In genomic region chr6:53573711-53574065, GRCm38 (mm10) we compare ENCODE assay signal across 8 mouse cellular contexts.
DNase-seq lines count a peak whose midpoint lies in the region; ATAC-seq lines count a peak whose summit lies in the region.

No protein-coding gene starts in this region.

- H3K4me2 ChIP-seq in kidney, embryonic 16.5 days (replicated peaks; ENCODE audit: low read depth, low read length): peak overlapping the region; percentile 62
- H3K4me2 ChIP-seq in embryonic facial prominence, embryonic 11.5 days (ENCODE audit: low read depth, low read length): peak overlapping the region; percentile 43
- peak overlapping the region; percentile 58 for H3K4me2 ChIP-seq in intestine, embryonic 15.5 days (replicated peaks)
- peak overlapping the region; percentile 37 for H3K4me2 ChIP-seq in neural tube, embryonic 14.5 days (ENCODE audit: low read depth, low read length)

- no peaks in the 10 kb centered on the region for H3K9me3 ChIP-seq in kidney, embryonic 16.5 days (ENCODE audit: low read length)
- H3K9me3 ChIP-seq in embryonic facial prominence, embryonic 11.5 days (replicated peaks; ENCODE audit: control insufficient read depth, low read length): no peaks in the 10 kb centered on the region
- H3K9me3 ChIP-seq in intestine, embryonic 15.5 days: no peaks in the 10 kb centered on the region
- H3K9me3 ChIP-seq in neural tube, embryonic 14.5 days (ENCODE audit: control insufficient read depth, low read length): no peaks in the 10 kb centered on the region

- no peak for ATAC-seq in kidney, embryonic 16.5 days (ENCODE audit: low FRiP score, low TSS enrichment)
- ATAC-seq in embryonic facial prominence, embryonic 11.5 days (replicated peaks; ENCODE audit: insufficient number of reproducible peaks, low FRiP score, low TSS enrichment, low read depth): no peak; the same call in 1 of the 2 replicates
- ATAC-seq in intestine, embryonic 15.5 days: 0 out of 2 replicates have a peak, but pooled peaks have one; percentile 41
- no peak; the same call in 1 of the 2 replicates for ATAC-seq in neural tube, embryonic 14.5 days (ENCODE audit: low read depth)

- H3K27ac ChIP-seq in kidney, embryonic 16.5 days (ENCODE audit: low read length): no peak overlapping the region
- peak overlapping the region; percentile 80 for H3K27ac ChIP-seq in embryonic facial prominence, embryonic 11.5 days (replicated peaks; ENCODE audit: low read depth, low read length)
- no peak overlapping the region for H3K27ac ChIP-seq in intestine, embryonic 15.5 days
- H3K27ac ChIP-seq in neural tube, embryonic 14.5 days (ENCODE audit: low read depth, low read length): no peak overlapping the region; the same call in 1 of the 2 replicates

- H3K27me3 ChIP-seq in kidney, embryonic 16.5 days (ENCODE audit: insufficient read depth, low read length): peaks cover 3% of the 10 kb centered on the region
- no peaks in the 10 kb centered on the region for H3K27me3 ChIP-seq in embryonic facial prominence, embryonic 11.5 days (ENCODE audit: control insufficient read depth, insufficient read depth, low read length)
- H3K27me3 ChIP-seq in intestine, embryonic 15.5 days (replicated peaks): no peaks in the 10 kb centered on the region; the same call in 1 of the 2 replicates
- no peaks in the 10 kb centered on the region for H3K27me3 ChIP-seq in neural tube, embryonic 14.5 days (ENCODE audit: control insufficient read depth, insufficient read depth, low read length)

- DNase-seq in kidney, adult 8-10 months: no peak
- DNase-seq in embryonic facial prominence, embryonic 11.5 days (ENCODE audit: low spot score): peak; percentile 88
- no peak for DNase-seq in B cell, adult 2 months
- no peak for DNase-seq in gastrocnemius, adult 8-10 months (ENCODE audit: low spot score in 2 of 2)
- DNase-seq in kidney, adult 9 months: no peak

- peak overlapping the region; percentile 38 for H3K4me3 ChIP-seq in kidney, embryonic 16.5 days (ENCODE audit: low read length)
- H3K4me3 ChIP-seq in embryonic facial prominence, embryonic 11.5 days (ENCODE audit: low read depth, low read length): peak overlapping the region; percentile 17
- peak overlapping the region; percentile 37 for H3K4me3 ChIP-seq in intestine, embryonic 15.5 days (replicated peaks)
- H3K4me3 ChIP-seq in neural tube, embryonic 14.5 days (ENCODE audit: low read depth, low read length): peak overlapping the region; percentile 24

- no peaks in the 10 kb centered on the region for H3K36me3 ChIP-seq in kidney, embryonic 16.5 days (ENCODE audit: insufficient read depth, low read length)
- no peaks in the 10 kb centered on the region for H3K36me3 ChIP-seq in embryonic facial prominence, embryonic 11.5 days (replicated peaks; ENCODE audit: control insufficient read depth, insufficient read depth, low read depth, low read length)
- H3K36me3 ChIP-seq in intestine, embryonic 15.5 days: no peaks in the 10 kb centered on the region
- no peaks in the 10 kb centered on the region for H3K36me3 ChIP-seq in neural tube, embryonic 14.5 days (ENCODE audit: control insufficient read depth, insufficient read depth, low read length)

- peak overlapping the region; percentile 52; the same call in 1 of the 2 replicates for H3K9ac ChIP-seq in kidney, embryonic 16.5 days (replicated peaks; ENCODE audit: low read length)
- H3K9ac ChIP-seq in embryonic facial prominence, embryonic 11.5 days (replicated peaks; ENCODE audit: low read length): peak overlapping the region; percentile 51
- H3K9ac ChIP-seq in intestine, embryonic 15.5 days: 0 out of 2 replicates have a peak overlapping the region, but pooled peaks have one; percentile 45
- H3K9ac ChIP-seq in neural tube, embryonic 14.5 days (replicated peaks; ENCODE audit: low read depth, low read length): no peak overlapping the region

- WGBS in kidney, embryonic 16.5 days: 0% methylated on average over 5 of the region's 6 CpGs
- WGBS in embryonic facial prominence, embryonic 11.5 days: under 1% methylated on average over 5 of the region's 6 CpGs
- 3% methylated on average over 5 of the region's 6 CpGs for WGBS in intestine, embryonic 15.5 days
- WGBS in neural tube, embryonic 14.5 days: 1% methylated on average over 5 of the region's 6 CpGs

- peaks cover 24% of the 10 kb centered on the region for H3K4me1 ChIP-seq in kidney, embryonic 16.5 days (ENCODE audit: insufficient read depth, low read length)
- peaks cover 7% of the 10 kb centered on the region; the same call in 1 of the 2 replicates for H3K4me1 ChIP-seq in embryonic facial prominence, embryonic 11.5 days (ENCODE audit: control insufficient read depth, insufficient read depth, low read length)
- 0 out of 2 replicates have a peak, but pooled peaks cover 6% of the 10 kb centered on the region for H3K4me1 ChIP-seq in intestine, embryonic 15.5 days (replicated peaks)
- H3K4me1 ChIP-seq in neural tube, embryonic 14.5 days (ENCODE audit: control insufficient read depth, insufficient read depth, low read length): peaks cover 6% of the 10 kb centered on the region
